Mouse (Mus musculus): ENCODE measurements around the gene Ephb2. TPM values are rescaled to one million over a fixed set of nuclear protein-coding genes. Genes with fewer than 3 reads are reported as not detected.

The Ephb2 gene
- polyA plus RNA-seq, 1 experiment from 2014 or later: 4.2 TPM

- peaks cover 97% of the 10 kb centered on the region for H3K27me3 ChIP-seq (ENCODE audit: insufficient read depth, poor library complexity, severe bottlenecking)
- H3K4me1 ChIP-seq: no peaks in the 10 kb centered on the region
- H3K36me3 ChIP-seq: no peaks in the 10 kb centered on the region
- no peak overlapping the region for H3K4me3 ChIP-seq
- 32% methylated on average over 6 of the region's 6 CpGs for WGBS
- H3K9me3 ChIP-seq: no peaks in the 10 kb centered on the region
- H3K27ac ChIP-seq: no peak overlapping the region
- DNase-seq (ENCODE audit: low spot score): no peak
Measured at GRCm38 (mm10) chr4:136855081-136855480, 19.3 kb upstream of the Ephb2 start.

- H3K27me3 ChIP-seq (ENCODE audit: insufficient read depth, poor library complexity, severe bottlenecking): peaks cover 95% of the 10 kb centered on the region
- no peaks in the 10 kb centered on the region for H3K36me3 ChIP-seq
- H3K9me3 ChIP-seq: no peaks in the 10 kb centered on the region
- no peak overlapping the region for H3K4me3 ChIP-seq
- no peak for DNase-seq (ENCODE audit: low spot score)
- no peak overlapping the region for H3K27ac ChIP-seq
- no peaks in the 10 kb centered on the region for H3K4me1 ChIP-seq
- 84% methylated on average over 12 of the region's 12 CpGs for WGBS
Measured at GRCm38 (mm10) chr4:136852989-136853388, 17.2 kb upstream of the Ephb2 start.

GRCm38 (mm10) chr4:136852119-136852518 lies 16.3 kb upstream of the Ephb2 start:
- 63% methylated on average over 5 of the region's 5 CpGs for WGBS
- Histone ChIP-seq H3K9me3 (no peaks in the 10 kb centered on the region), H3K27me3 (ENCODE audit: insufficient read depth, poor library complexity, severe bottlenecking) (peaks cover 91% of the 10 kb centered on the region)

GRCm38 (mm10) chr4:136848565-136848964 lies 12.8 kb upstream of the Ephb2 start:
- WGBS: 70% methylated on average over 4 of the region's 4 CpGs
- Histone ChIP-seq H3K27ac (no peak overlapping the region), H3K9me3 (no peaks in the 10 kb centered on the region), H3K4me1 (no peaks in the 10 kb centered on the region), H3K27me3 (ENCODE audit: insufficient read depth, poor library complexity, severe bottlenecking) (peaks cover 83% of the 10 kb centered on the region), H3K4me3 (no peak overlapping the region), H3K36me3 (no peaks in the 10 kb centered on the region)
- no peak for DNase-seq (ENCODE audit: low spot score)

More at GRCm38 (mm10) chr4:136852119-136852518, 16.3 kb upstream of the Ephb2 start:
- Histone ChIP-seq H3K36me3 (no peaks in the 10 kb centered on the region), H3K27ac (no peak overlapping the region), H3K4me1 (no peaks in the 10 kb centered on the region), H3K4me3 (no peak overlapping the region)
- DNase-seq (ENCODE audit: low spot score): no peak

- no peak for DNase-seq (ENCODE audit: low spot score)
- 82% methylated on average over 6 of the region's 6 CpGs for WGBS
Measured at GRCm38 (mm10) chr4:136847166-136847565, 11.4 kb upstream of the Ephb2 start.

GRCm38 (mm10) chr4:136842802-136843201 lies 7.0 kb upstream of the Ephb2 start:
- Histone ChIP-seq H3K36me3 (no peaks in the 10 kb centered on the region), H3K9me3 (no peaks in the 10 kb centered on the region), H3K27ac (no peak overlapping the region), H3K27me3 (ENCODE audit: insufficient read depth, poor library complexity, severe bottlenecking) (peaks cover 74% of the 10 kb centered on the region), H3K4me1 (peaks cover 15% of the 10 kb centered on the region), H3K4me3 (no peak overlapping the region)
- no peak for DNase-seq (ENCODE audit: low spot score)
- 78% methylated on average over 10 of the region's 10 CpGs for WGBS

More at GRCm38 (mm10) chr4:136847166-136847565, 11.4 kb upstream of the Ephb2 start:
- Histone ChIP-seq H3K4me1 (no peaks in the 10 kb centered on the region), H3K9me3 (no peaks in the 10 kb centered on the region), H3K27ac (no peak overlapping the region), H3K36me3 (no peaks in the 10 kb centered on the region), H3K4me3 (no peak overlapping the region), H3K27me3 (ENCODE audit: insufficient read depth, poor library complexity, severe bottlenecking) (peaks cover 81% of the 10 kb centered on the region)

- Histone ChIP-seq H3K36me3 (no peaks in the 10 kb centered on the region), H3K4me1 (peaks cover 17% of the 10 kb centered on the region), H3K9me3 (no peaks in the 10 kb centered on the region), H3K4me3 (no peak overlapping the region), H3K27me3 (ENCODE audit: insufficient read depth, poor library complexity, severe bottlenecking) (peaks cover 80% of the 10 kb centered on the region), H3K27ac (no peak overlapping the region)
- WGBS: 68% methylated on average over 4 of the region's 4 CpGs
- DNase-seq (ENCODE audit: low spot score): no peak
Measured at GRCm38 (mm10) chr4:136842033-136842432, 6.2 kb upstream of the Ephb2 start.

GRCm38 (mm10) chr4:136841056-136841455 lies 5.3 kb upstream of the Ephb2 start:
- Histone ChIP-seq H3K9me3 (no peaks in the 10 kb centered on the region), H3K4me1 (peaks cover 27% of the 10 kb centered on the region), H3K27ac (no peak overlapping the region), H3K36me3 (no peaks in the 10 kb centered on the region), H3K4me3 (no peak overlapping the region), H3K27me3 (ENCODE audit: insufficient read depth, poor library complexity, severe bottlenecking) (peaks cover 85% of the 10 kb centered on the region)
- DNase-seq (ENCODE audit: low spot score): peak; percentile 87
- WGBS: 5% methylated on average over 5 of the region's 5 CpGs

- 41% methylated on average over 9 of the region's 9 CpGs for WGBS
- peaks cover 45% of the 10 kb centered on the region for H3K4me1 ChIP-seq
- no peaks in the 10 kb centered on the region for H3K36me3 ChIP-seq
- no peaks in the 10 kb centered on the region for H3K9me3 ChIP-seq
- H3K27me3 ChIP-seq (ENCODE audit: insufficient read depth, poor library complexity, severe bottlenecking): peaks cover 80% of the 10 kb centered on the region
- H3K4me3 ChIP-seq: no peak overlapping the region
- DNase-seq (ENCODE audit: low spot score): no peak
- H3K27ac ChIP-seq: no peak overlapping the region
Measured at GRCm38 (mm10) chr4:136838462-136838861, 2.7 kb upstream of the Ephb2 start.

- no peaks in the 10 kb centered on the region for H3K9me3 ChIP-seq
- H3K36me3 ChIP-seq: no peaks in the 10 kb centered on the region
- H3K4me1 ChIP-seq: peaks cover 49% of the 10 kb centered on the region
- DNase-seq (ENCODE audit: low spot score): no peak
- H3K27me3 ChIP-seq (ENCODE audit: insufficient read depth, poor library complexity, severe bottlenecking): peaks cover 80% of the 10 kb centered on the region
- no peak overlapping the region for H3K27ac ChIP-seq
- H3K4me3 ChIP-seq: no peak overlapping the region
- WGBS: 61% methylated on average over 9 of the region's 9 CpGs
Measured at GRCm38 (mm10) chr4:136838026-136838425, 2.2 kb upstream of the Ephb2 start.

GRCm38 (mm10) chr4:136836387-136836931 lies 671 bp upstream of the Ephb2 start:
- Histone ChIP-seq H3K4me3 (peak overlapping the region; percentile 85), H3K27ac (peak overlapping the region; percentile 92), H3K9me3 (no peaks in the 10 kb centered on the region), H3K4me1 (peaks cover 54% of the 10 kb centered on the region), H3K36me3 (no peaks in the 10 kb centered on the region), H3K27me3 (ENCODE audit: insufficient read depth, poor library complexity, severe bottlenecking) (peaks cover 88% of the 10 kb centered on the region)
- DNase-seq (ENCODE audit: low spot score): no peak
- WGBS: under 1% methylated on average over 27 of the region's 27 CpGs

GRCm38 (mm10) chr4:136834815-136835620 lies 770 bp downstream of the Ephb2 start:
- peak overlapping the region; percentile 92 for H3K27ac ChIP-seq
- peaks cover 93% of the 10 kb centered on the region for H3K27me3 ChIP-seq (ENCODE audit: insufficient read depth, poor library complexity, severe bottlenecking)
- peaks cover 60% of the 10 kb centered on the region for H3K4me1 ChIP-seq
- no peaks in the 10 kb centered on the region for H3K9me3 ChIP-seq
- no peaks in the 10 kb centered on the region for H3K36me3 ChIP-seq
- WGBS: under 1% methylated on average over 74 of the region's 76 CpGs
- peak overlapping the region; percentile 85 for H3K4me3 ChIP-seq
- DNase-seq (ENCODE audit: low spot score): no peak

GRCm38 (mm10) chr4:136834439-136834814 lies 1.4 kb downstream of the Ephb2 start:
- peak overlapping the region; percentile 85 for H3K4me3 ChIP-seq
- WGBS: 11% methylated on average over 12 of the region's 12 CpGs
- no peaks in the 10 kb centered on the region for H3K9me3 ChIP-seq
- peaks cover 64% of the 10 kb centered on the region for H3K4me1 ChIP-seq
- peaks cover 93% of the 10 kb centered on the region for H3K27me3 ChIP-seq (ENCODE audit: insufficient read depth, poor library complexity, severe bottlenecking)
- no peak for DNase-seq (ENCODE audit: low spot score)
- H3K36me3 ChIP-seq: no peaks in the 10 kb centered on the region
- no peak overlapping the region for H3K27ac ChIP-seq

Data from heart, embryonic 10.5 days (tissue).